Mouse (Mus musculus) CD4-positive, CD25-positive, alpha-beta regulatory T cell, adult 2 months (primary cell): ENCODE results near the gene Ptpn6.

Source experiments
- DNase-seq: peaks from one replicate; pipeline ENCODE4 v3.0.0-alpha.2; 2012; ENCODE audit warnings: low read depth, low spot score

Ptpn6 gene

DNA sequence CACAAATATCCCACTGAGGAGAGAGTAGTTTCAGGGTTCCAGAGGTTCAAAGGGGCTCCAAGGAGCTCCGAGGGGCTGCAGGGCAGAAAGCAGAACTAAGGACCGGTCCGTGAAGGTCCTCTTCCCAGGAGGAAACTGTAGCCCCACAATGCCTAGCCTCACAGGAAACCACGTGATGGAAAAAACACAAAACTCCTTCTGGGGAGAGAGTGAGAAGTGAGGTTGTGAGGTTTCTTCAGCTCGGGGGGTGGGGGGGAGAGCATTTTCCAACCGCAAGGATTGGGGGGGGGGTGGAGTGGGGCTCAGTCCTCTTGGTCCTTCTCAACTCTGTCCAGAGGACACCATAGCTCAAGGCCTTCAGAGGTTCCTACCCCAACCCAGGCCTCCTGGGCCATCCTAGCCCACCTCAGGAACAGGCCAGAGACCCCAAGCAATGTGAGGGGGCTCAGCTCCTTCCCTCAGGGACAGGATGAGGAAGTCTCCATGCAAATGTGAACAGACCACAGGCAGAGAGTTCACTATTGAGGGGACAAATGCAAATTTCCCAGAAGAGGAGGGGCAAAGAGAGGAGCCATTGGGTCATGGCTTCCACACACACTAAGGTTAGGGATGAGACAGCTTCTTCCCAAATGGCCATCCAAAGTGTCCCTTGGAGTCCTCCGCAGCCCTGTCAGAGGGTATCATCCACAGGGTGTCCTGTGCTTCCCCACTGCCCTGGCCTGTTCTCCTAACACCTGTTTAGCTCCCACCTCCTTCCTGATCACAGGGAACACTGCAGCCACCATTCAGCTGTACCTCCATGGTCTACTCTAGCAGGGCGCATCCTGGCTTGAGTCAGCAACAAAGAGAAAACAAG lies 8.4 kb downstream of the Ptpn6 start:
- peak; percentile 62 for DNase-seq

GRCm38 (mm10) chr6:124728621-124729020 lies 9.9 kb downstream of the Ptpn6 start:
- no peak for DNase-seq

DNA sequence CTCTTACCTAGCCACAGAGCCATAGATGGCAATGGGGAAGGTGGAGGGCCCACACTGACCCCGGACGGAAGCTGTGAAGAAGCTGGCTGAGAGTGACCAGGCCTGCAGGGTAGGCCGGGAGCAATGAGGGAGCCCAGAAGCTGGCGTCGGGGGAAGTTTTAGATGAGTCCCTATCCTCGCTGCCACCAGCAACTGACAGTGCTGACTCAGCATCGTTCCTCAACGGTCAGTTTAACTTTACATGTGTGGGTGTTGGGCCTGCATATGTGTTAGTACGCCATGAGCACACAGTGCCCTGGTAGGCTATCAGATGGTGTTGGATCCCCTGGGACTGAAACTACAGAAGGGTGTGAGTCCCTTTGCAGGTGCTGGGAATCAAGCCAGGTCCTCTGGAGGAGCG lies 14.0 kb downstream of the Ptpn6 start:
- no peak for DNase-seq

GRCm38 (mm10) chr6:124723541-124723940 lies 15.0 kb downstream of the Ptpn6 start:
- peak; percentile 71 for DNase-seq

DNA sequence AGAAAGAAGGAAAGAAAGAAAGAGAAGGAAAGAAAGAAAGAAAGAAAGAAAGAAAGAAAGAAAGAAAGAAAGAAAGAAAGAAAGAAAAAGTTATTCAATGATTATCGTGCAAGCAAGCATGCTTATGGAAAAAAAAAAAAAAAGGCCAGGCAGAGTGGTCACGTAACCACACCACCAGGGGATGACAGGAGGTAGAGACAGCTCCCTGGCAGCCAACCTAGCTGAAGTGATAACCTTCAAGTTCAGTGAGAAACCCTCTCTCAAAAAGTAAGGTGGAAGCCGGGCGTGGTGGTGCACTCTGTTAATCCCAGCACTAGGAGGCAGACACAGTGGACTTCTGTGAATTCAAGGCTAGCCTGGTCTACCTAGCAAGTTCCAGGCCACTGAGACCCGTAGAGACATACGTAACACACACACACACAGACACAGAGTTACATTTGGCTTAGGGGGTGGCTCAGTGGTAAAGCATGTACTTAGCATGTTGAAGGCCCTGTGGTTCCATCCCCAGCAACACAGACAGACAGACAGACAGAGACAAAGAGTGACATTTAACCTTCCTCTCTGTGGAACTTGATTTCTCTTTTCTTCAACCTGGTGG lies 15.5 kb downstream of the Ptpn6 start:
- DNase-seq, result peak; percentile 49

DNA sequence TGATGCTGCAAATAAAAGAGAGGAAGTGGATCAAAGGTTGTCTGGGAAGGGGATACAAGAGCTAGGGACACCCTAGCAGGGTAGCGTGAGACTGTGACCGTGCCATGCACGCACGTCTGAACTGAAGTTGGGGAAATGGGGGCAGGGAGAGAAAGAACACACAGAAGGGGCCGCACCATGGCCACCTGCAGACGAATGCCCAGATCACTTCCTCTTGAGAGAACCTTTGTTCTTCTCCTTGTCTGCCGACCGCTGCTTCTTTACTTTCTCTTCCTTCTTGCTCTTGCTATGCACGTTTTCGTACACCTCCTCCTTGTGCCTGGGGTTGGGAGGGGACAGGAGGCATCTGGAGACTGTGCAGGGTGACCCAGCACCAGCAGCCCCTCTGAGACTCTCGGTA lies 17.6 kb downstream of the Ptpn6 start:
- DNase-seq, result no peak

DNA sequence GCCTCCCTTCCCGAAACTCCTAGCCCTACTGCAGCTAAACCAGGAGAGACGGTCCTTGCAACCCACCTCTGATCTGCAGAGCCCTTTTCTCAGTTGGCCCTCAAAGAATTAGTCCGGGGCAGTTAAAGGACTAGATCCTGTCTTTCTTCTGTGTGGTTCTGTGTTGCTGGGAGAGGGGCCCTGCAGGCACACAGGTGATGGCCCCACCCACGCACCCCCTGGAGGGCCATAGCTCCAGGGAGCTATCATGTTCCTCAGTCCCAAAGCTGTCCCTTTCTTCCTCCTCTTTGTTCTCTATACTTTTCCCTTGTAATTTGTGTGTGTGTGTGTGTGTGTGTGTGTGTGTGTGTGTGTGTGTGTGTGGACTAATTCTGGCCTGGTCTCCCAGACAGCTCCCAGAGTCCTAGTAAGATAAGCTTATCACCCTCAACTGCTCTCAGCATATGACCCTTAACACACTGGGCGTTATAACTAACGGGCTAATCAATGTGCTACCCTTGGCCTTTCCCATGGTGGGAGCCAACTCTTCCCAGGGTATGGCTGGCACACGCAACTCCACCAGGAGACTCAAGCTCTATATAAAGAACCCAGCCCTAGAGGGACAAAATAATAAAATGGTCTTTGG lies 19.0 kb downstream of the Ptpn6 start:
- DNase-seq, result no peak

DNA sequence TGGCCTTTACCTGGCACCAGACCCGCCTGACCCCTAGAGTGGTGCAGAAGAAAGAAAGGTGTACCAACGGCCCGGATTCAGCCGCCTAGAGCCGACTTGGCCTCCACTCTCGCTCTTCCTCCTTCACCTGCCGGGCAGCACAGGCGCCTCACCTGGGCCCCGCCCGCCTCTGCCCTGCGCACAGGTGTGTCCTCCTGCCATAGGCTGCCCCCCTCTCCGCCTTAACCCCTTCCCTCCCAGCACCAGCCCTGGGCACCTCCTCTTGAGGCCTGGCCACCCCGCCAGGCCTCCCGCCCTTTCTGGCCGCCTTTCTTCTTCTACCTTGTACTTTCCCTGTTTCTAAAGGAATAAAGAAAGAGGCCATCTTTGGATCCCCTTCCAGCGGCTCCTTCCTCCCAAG lies 19.8 kb downstream of the Ptpn6 start:
- DNase-seq, result no peak

DNA sequence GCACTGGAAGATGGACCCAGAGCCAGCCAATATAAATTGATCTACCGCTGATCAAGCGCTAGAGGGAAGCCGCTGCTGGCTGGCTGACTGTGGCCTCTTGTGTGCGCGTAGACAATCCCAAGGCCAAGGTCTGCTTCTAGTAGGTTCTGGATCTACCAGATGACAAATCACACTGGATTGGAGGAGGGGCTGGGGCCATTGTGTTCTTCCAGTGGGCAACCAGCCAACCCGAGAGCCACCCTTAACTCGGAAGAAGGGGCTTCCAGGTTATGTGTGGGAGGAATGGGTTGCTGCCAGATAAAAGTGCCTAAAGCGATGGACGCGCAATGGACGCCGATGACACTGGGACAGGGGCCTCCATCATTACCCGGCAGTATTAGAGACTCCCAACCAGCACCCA lies 20.5 kb downstream of the Ptpn6 start:
- DNase-seq, result no peak

DNA sequence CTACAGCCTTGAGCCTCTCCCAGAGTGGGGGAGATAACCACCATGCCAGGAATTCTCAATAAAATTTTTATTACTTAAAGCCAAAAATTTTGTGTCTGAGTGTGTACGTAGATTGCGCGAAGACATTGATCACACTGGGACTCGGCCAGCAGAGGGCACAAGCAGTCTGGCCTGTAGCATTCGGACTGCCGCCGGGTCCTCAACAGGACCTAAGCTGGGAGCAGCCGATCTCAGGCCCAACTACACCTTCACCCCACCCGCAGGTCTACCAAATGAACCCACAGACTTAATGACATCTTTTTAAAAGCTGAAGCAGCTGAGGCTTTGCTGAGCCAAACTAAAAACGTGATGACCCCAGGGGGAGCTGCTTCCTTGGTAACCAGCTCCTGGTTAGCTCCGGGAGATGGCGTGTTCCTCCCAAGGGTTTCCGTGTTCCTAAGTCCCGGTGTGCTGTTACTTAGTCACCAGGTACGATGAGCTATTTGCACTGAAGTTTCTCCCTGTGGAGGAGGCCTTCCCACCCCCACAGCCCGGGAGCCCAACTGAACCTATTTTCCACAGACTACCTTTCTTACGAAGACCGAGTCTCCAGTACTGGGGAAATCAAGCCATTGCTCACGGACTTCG lies 21.5 kb downstream of the Ptpn6 start:
- peak; percentile 84 for DNase-seq

DNA sequence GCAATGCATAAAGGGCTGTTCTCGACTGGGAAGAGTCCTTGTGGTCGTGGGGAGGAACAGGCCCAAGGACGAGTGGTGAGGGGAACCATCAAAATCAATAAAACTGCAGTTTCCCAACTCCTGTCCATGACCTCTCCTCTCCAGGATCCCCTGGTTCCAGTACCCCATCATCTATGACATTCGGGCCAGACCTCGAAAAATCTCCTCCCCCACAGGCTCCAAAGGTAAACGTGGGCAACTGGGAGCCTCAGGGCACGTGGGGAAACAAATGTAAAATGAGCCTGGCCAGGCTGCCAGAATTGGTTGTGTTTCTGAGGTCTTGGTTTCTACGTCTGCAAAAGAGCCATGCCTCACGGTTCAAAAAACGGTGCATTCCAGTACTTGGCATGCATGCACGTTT lies 25.6 kb downstream of the Ptpn6 start:
- no peak for DNase-seq

- peak; percentile 98 for DNase-seq
Measured at GRCm38 (mm10) chr6:124711824-124712782, 26.4 kb downstream of the Ptpn6 start, which contains the start of the genes Emg1 and Phb2. Gene Emg1, minus strand, starts transcription at chr6:124712178. Gene Phb2, plus strand, starts transcription at chr6:124712336.

GRCm38 (mm10) chr6:124708289-124708889 lies 30.1 kb downstream of the Ptpn6 start:
- no peak for DNase-seq

DNA sequence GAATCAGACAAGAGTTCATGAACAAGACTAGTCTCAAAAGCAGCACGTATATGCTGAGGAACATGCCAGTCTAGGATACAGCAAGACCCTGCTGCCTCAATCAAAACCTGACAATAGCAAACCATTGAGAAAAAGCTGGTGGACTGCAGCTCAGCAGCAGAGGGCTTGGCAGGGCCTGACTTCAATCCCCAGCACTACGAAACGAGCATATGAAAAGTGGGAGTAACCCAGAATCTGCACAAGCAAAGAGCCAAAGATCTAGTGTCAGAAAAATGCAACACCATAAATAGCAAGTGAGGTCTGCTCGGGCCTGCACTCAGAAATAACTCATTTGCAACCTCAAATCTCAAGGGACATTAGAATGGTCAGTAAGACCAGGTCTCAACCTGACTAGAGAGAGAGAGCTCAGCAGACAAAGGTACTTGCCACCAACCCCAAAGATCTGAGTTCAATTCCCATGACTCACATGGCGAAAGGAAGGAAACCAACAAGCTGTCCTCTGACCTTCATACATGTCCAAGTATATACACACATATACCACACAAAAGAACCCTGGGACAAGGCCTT lies 32.4 kb downstream of the Ptpn6 start:
- DNase-seq, result no peak

- no peak for DNase-seq
Measured at GRCm38 (mm10) chr6:124704417-124704816, 34.1 kb downstream of the Ptpn6 start.

DNA sequence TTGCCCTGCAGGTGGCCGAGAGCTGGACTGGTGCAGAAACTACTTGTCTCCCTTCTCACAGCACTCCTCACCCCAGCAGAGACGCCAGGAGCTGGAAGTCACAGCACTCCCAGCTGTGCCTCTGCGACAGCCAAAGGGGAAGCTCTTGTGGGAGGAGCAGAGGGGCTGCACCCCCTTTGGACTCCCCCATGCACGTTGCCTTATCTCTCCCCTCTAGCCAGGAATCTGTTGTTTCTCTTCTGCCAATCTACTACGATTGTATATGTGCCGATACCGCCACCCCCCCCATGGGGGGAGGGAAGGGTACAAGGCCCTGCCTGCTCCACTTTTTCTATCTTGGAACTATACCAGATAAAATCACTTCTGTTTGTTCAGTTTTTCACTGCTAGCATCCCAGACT lies 34.7 kb downstream of the Ptpn6 start:
- DNase-seq, result no peak

DNA sequence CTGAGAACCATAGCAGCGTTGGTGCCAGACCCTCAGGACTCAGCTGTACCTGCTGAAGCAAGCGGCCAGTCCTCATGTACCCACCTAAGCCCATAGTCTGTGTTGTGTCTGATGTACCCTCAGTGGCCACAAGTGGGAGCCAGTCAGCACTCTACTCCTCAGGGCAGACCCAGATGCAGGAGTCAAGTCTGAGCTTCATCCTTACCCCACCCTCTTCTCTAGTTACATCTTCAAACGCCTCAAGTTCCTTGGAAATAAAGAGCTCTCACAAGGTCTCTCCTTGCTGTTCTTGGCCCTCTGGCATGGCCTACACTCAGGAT lies 35.8 kb downstream of the Ptpn6 start:
- DNase-seq, result peak; percentile 87

DNA sequence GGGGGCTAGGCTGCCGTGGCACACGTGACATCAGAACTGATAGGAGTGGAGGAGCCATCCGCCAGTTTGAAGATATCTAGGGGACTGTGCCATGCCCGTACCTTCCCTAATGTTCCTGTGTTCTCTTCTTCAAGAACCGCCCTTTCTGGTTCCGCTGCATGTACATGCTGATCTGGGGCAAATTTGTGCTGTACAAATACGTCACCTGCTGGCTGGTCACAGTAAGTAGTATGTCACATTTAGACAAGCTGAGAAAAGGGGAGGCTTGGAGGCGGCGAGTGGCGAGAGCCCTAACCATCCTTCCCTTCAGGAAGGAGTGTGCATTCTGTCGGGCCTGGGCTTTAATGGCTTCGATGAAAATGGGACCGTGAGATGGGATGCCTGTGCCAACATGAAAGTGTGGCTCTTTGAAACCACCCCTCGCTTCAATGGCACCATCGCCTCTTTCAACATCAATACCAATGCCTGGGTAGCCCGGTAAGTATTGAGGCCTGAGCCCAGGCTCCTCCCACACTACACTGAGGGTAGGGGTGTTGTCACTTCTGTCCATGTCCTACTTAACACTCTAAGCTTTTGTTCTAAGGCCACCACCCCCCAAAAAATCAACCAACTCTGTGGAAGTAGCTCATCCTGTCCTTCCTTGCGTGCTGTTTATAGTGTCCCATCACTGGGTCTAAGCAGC lies 36.3 kb downstream of the Ptpn6 start:
- no peak for DNase-seq

DNA sequence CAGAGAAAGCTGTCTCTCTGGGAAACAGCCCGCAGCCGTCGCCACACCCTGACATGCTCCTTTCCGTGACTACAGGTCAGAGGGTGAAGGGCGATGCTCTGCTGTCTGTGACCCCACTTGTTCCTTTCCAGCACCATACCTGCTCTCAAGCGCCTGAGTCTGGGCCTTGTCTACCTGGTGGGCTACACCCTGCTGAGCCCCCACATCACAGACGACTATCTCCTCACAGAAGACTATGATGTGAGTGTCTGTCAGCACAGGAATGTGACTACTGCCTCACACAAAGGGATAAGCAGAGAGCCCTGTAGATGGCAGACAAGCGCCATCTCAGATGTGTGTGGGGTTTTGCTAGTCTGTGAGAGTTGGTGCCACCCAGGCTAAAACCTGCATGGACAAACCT lies 37.2 kb downstream of the Ptpn6 start:
- peak; percentile 57 for DNase-seq
